Mouse (Mus musculus): ENCODE measurements at regions not wholly inside any gene's neighbourhood (a gene's known extent, or its start where the extent isn't known, plus 50 kb on each side); places are given as distances from the start of the nearest gene placed in this dataset.

GRCm38 (mm10) chr10:122274181-122274580 lies 174.1 kb upstream of the Avpr1a start:
- H3K27ac ChIP-seq, result no peak overlapping the region
- no peaks in the 10 kb centered on the region for H3K4me1 ChIP-seq
- 86% methylated on average over 3 of the region's 3 CpGs for WGBS
- H3K4me3 ChIP-seq, result no peak overlapping the region
- no peak for DNase-seq (ENCODE audit: extremely low spot score, low spot score)
- no peaks in the 10 kb centered on the region for H3K36me3 ChIP-seq (replicated peaks)
- H3K9me3 ChIP-seq, result no peaks in the 10 kb centered on the region
- H3K27me3 ChIP-seq (ENCODE audit: poor library complexity, severe bottlenecking), result no peaks in the 10 kb centered on the region

GRCm38 (mm10) chr10:122264070-122264469 lies 166.9 kb upstream of the Rxylt1 start:
- no peaks in the 10 kb centered on the region for H3K36me3 ChIP-seq (replicated peaks)
- no peaks in the 10 kb centered on the region for H3K9me3 ChIP-seq
- DNase-seq (ENCODE audit: extremely low spot score, low spot score), result no peak
- no peaks in the 10 kb centered on the region for H3K4me1 ChIP-seq
- no peak overlapping the region for H3K27ac ChIP-seq
- 79% methylated on average over 1 of the region's 1 CpGs for WGBS
- H3K27me3 ChIP-seq (ENCODE audit: poor library complexity, severe bottlenecking), result no peaks in the 10 kb centered on the region
- H3K4me3 ChIP-seq, result no peak overlapping the region

DNA sequence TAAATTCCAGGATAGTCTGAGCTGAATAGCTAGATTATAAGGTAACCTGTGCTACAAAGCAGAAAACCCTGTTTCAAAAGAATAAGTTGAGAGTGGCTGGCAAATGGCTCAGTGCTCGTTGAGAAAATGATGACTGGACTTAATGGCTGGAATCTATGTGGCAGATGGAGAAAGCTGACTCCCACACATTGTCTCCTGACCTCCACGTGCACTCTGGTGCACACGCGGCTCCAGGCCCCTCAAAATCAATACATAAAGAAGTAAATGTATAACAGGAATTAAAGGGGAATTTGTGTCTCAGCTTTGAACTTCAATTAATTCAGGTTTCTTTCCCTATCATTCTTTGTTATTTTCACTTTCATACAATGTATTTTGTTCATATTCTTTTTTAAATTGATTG lies 162.2 kb upstream of the Rxylt1 start:
- no peaks in the 10 kb centered on the region for H3K9me3 ChIP-seq
- 68% methylated on average over 4 of the region's 4 CpGs for WGBS
- H3K4me1 ChIP-seq, result no peaks in the 10 kb centered on the region
- no peak for DNase-seq (ENCODE audit: extremely low spot score, low spot score)
- H3K36me3 ChIP-seq (replicated peaks), result no peaks in the 10 kb centered on the region
- H3K4me3 ChIP-seq, result no peak overlapping the region
- no peak overlapping the region for H3K27ac ChIP-seq
- H3K27me3 ChIP-seq (ENCODE audit: poor library complexity, severe bottlenecking), result no peaks in the 10 kb centered on the region

DNA sequence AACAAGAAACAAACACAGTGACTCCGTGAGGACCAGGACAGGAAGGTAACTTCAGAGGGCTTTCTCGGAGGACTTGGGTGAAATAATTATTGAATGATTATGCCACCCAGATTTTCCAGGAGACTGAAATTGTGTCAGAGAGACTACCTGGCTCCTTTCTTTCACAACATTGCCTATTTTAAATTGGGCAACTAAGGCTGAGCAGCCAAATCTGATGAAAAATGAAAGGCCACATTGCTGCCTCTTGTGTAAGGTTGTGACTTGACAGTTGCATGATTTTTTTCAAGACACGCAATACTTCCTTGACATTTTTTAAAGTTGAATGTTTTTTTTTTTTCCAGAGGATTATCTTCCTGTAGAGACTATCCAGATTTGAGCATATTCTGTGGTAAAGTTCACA lies 161.5 kb upstream of the Rxylt1 start:
- WGBS, result 90% methylated on average over 3 of the region's 3 CpGs
- H3K27me3 ChIP-seq (ENCODE audit: poor library complexity, severe bottlenecking), result no peaks in the 10 kb centered on the region
- no peak overlapping the region for H3K27ac ChIP-seq
- no peaks in the 10 kb centered on the region for H3K9me3 ChIP-seq
- no peak for DNase-seq (ENCODE audit: extremely low spot score, low spot score)
- H3K4me3 ChIP-seq, result no peak overlapping the region
- no peaks in the 10 kb centered on the region for H3K4me1 ChIP-seq
- H3K36me3 ChIP-seq (replicated peaks), result no peaks in the 10 kb centered on the region

GRCm38 (mm10) chr10:122231818-122232217 lies 134.6 kb upstream of the Rxylt1 start:
- WGBS, result 86% methylated on average over 7 of the region's 7 CpGs
- Histone ChIP-seq H3K36me3 (replicated peaks) (no peaks in the 10 kb centered on the region), H3K4me1 (peaks cover 7% of the 10 kb centered on the region; the same call in 1 of the 2 replicates), H3K9me3 (no peaks in the 10 kb centered on the region), H3K4me3 (no peak overlapping the region), H3K27me3 (ENCODE audit: poor library complexity, severe bottlenecking) (no peaks in the 10 kb centered on the region), H3K27ac (no peak overlapping the region)
- no peak for DNase-seq (ENCODE audit: extremely low spot score, low spot score)

GRCm38 (mm10) chr10:122230746-122231145 lies 133.6 kb upstream of the Rxylt1 start:
- H3K36me3 ChIP-seq (replicated peaks), result no peaks in the 10 kb centered on the region
- H3K4me1 ChIP-seq, result peaks cover 7% of the 10 kb centered on the region; the same call in 1 of the 2 replicates
- DNase-seq (ENCODE audit: extremely low spot score, low spot score), result peak; percentile 18
- WGBS, result 71% methylated on average over 11 of the region's 11 CpGs
- no peaks in the 10 kb centered on the region for H3K27me3 ChIP-seq (ENCODE audit: poor library complexity, severe bottlenecking)
- no peak overlapping the region for H3K27ac ChIP-seq
- no peaks in the 10 kb centered on the region for H3K9me3 ChIP-seq
- no peak overlapping the region for H3K4me3 ChIP-seq

- H3K27me3 ChIP-seq (ENCODE audit: poor library complexity, severe bottlenecking), result no peaks in the 10 kb centered on the region
- 96% methylated on average over 8 of the region's 8 CpGs for whole genome bisulfite sequencing
- DNase-seq (ENCODE audit: extremely low spot score, low spot score), result no peak
- H3K4me3 ChIP-seq, result no peak overlapping the region
- H3K4me1 ChIP-seq, result peaks cover 12% of the 10 kb centered on the region
- H3K9me3 ChIP-seq, result no peaks in the 10 kb centered on the region
- H3K36me3 ChIP-seq (replicated peaks), result no peaks in the 10 kb centered on the region
- no peak overlapping the region for H3K27ac ChIP-seq
These were observed 128.5 kb upstream of the Rxylt1 start for GRCm38 (mm10) chr10:122225679-122226078.

DNA sequence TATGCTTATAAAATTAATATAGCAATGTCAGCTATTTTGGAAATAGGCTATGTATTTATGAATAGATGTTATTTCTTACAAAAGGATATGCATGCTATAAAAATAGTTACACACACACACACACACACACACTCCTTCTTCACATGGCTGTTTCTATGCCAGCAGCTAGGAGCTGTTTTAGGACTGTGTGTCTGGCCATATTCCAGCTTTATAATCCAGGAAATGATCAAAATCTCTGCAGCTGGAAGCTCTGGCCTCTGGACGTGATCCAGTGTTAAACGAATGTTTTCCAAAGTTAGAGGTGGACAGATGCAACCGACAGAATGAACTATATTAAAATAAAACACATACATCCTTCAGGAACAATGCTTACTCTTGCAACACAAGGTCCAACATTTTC lies 125.9 kb upstream of the Rxylt1 start:
- WGBS, result 92% methylated on average over 3 of the region's 3 CpGs
- Histone ChIP-seq H3K36me3 (replicated peaks) (no peaks in the 10 kb centered on the region), H3K27me3 (ENCODE audit: poor library complexity, severe bottlenecking) (no peaks in the 10 kb centered on the region), H3K27ac (no peak overlapping the region), H3K4me1 (peaks cover 5% of the 10 kb centered on the region; the same call in 1 of the 2 replicates), H3K9me3 (no peaks in the 10 kb centered on the region), H3K4me3 (no peak overlapping the region)
- no peak for DNase-seq (ENCODE audit: extremely low spot score, low spot score)

DNA sequence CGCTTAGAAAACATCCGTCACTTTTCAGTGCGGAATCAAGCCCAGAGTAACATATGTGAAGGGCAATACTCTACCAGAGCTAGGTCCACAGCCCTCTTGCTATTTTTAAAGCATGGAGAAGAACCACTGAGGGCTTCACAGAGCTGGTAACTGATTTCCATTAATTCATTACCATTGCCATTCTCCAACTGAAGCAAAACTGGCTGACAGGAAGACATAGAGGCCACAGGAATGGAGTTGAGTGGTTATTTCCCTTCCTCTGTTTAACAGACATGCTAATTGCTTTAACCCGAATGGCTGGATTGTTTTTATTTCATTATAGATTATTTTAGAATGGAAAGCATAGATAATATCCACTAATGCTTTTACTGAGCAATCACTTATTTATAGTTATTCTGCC lies 120.4 kb upstream of the Rxylt1 start:
- no peak for DNase-seq (ENCODE audit: extremely low spot score, low spot score)
- Histone ChIP-seq H3K36me3 (replicated peaks) (no peaks in the 10 kb centered on the region), H3K4me3 (no peak overlapping the region), H3K9me3 (no peaks in the 10 kb centered on the region), H3K27ac (no peak overlapping the region), H3K4me1 (peaks cover 5% of the 10 kb centered on the region; the same call in 1 of the 2 replicates), H3K27me3 (ENCODE audit: poor library complexity, severe bottlenecking) (no peaks in the 10 kb centered on the region)
- 90% methylated on average over 4 of the region's 4 CpGs for WGBS

DNA sequence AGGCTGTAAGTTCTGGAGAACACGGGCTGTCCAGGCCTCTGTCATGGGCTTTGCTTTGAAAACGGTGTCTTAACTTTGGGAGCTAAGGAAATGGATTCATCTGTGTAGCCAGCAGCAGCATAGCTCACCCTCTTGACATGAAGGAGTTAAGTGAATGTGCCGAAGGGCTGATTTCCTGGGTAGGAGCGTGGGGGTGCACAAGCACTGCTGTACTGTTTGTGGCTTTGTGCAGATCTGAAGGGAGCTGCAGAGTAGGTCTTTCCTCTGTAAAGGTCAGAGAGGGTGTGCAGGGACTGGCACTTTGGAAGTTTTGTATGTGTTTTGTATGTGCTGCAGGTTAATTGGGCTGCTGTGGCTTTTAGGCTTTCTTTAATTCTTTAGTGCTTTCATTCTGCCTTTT lies 102.6 kb upstream of the Rxylt1 start:
- 45% methylated on average over 4 of the region's 4 CpGs for whole genome bisulfite sequencing
- Histone ChIP-seq H3K36me3 (replicated peaks) (no peaks in the 10 kb centered on the region), H3K4me1 (peaks cover 21% of the 10 kb centered on the region), H3K9me3 (no peaks in the 10 kb centered on the region), H3K27me3 (ENCODE audit: poor library complexity, severe bottlenecking) (no peaks in the 10 kb centered on the region), H3K27ac (no peak overlapping the region), H3K4me3 (no peak overlapping the region)
- no peak for DNase-seq (ENCODE audit: extremely low spot score, low spot score)

DNA sequence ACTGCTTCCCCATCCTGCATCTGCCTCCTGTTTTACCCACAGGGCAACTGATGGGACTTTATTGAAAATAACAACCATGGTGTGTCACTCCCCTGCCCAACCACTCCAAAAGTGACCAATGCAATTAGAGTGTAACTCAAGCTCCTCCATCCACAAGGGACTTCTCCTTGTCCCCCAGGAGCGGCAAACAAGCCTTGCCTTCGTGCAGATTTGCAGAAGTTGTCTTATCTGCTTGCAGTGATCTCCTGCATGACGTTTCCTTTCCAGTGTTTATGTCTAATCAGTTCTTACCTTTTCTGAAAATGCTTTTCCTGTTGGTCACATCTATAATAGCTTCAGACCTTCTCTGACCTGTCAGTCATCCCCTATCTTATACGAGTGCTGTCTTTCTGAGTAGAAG lies 100.5 kb upstream of the Rxylt1 start:
- DNase-seq (ENCODE audit: extremely low spot score, low spot score), result no peak
- WGBS, result 86% methylated on average over 4 of the region's 4 CpGs
- no peak overlapping the region for H3K4me3 ChIP-seq
- H3K36me3 ChIP-seq (replicated peaks), result no peaks in the 10 kb centered on the region
- no peaks in the 10 kb centered on the region for H3K9me3 ChIP-seq
- no peak overlapping the region for H3K27ac ChIP-seq
- peaks cover 21% of the 10 kb centered on the region for H3K4me1 ChIP-seq
- H3K27me3 ChIP-seq (ENCODE audit: poor library complexity, severe bottlenecking), result no peaks in the 10 kb centered on the region

DNA sequence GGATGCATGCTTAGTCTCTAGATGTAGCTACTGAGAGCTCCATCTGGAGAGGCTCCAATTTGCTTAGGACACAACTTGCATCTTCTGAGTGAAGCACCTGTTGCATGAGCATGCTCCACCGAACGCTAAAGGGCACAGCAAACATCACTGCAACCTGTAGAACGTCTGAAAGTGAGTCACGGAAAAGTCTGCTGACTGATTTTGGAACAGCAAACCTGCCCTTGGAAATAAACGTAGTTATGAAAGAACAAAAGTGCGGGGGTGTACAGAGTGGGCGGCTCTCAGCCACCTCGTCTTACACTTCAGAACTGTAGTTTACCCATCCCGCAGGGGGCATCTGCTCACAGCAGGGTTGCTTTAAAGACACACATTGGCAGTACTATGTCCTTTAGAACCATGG lies 97.0 kb upstream of the Rxylt1 start:
- Histone ChIP-seq H3K4me1 (peaks cover 4% of the 10 kb centered on the region; the same call in 1 of the 2 replicates), H3K36me3 (replicated peaks) (no peaks in the 10 kb centered on the region), H3K27me3 (ENCODE audit: poor library complexity, severe bottlenecking) (no peaks in the 10 kb centered on the region), H3K27ac (no peak overlapping the region), H3K4me3 (no peak overlapping the region), H3K9me3 (no peaks in the 10 kb centered on the region)
- 90% methylated on average over 9 of the region's 9 CpGs for WGBS
- DNase-seq (ENCODE audit: extremely low spot score, low spot score), result no peak

DNA sequence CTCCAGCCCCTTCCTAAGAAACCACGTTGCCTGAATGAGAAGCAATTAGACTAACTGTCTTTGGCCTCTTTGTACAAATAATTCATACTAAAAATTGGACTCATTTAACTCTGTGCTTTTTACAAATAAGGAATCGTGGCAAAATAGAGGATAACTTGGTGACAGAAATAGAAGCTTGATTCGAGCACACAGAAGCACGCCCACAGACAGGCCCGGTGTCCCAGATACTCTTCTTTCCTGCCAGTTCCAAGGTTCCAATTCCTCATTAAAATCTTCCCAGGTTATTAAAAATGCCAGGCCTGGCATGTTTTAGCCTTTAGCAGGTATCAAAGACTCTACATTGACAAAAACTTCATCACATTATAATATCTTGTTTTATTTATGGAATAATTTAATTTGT lies 96.2 kb upstream of the Rxylt1 start:
- Histone ChIP-seq H3K4me3 (no peak overlapping the region), H3K9me3 (no peaks in the 10 kb centered on the region), H3K27me3 (ENCODE audit: poor library complexity, severe bottlenecking) (no peaks in the 10 kb centered on the region), H3K27ac (no peak overlapping the region), H3K36me3 (replicated peaks) (no peaks in the 10 kb centered on the region), H3K4me1 (no peaks in the 10 kb centered on the region)
- 90% methylated on average over 5 of the region's 5 CpGs for WGBS
- no peak for DNase-seq (ENCODE audit: extremely low spot score, low spot score)

DNA sequence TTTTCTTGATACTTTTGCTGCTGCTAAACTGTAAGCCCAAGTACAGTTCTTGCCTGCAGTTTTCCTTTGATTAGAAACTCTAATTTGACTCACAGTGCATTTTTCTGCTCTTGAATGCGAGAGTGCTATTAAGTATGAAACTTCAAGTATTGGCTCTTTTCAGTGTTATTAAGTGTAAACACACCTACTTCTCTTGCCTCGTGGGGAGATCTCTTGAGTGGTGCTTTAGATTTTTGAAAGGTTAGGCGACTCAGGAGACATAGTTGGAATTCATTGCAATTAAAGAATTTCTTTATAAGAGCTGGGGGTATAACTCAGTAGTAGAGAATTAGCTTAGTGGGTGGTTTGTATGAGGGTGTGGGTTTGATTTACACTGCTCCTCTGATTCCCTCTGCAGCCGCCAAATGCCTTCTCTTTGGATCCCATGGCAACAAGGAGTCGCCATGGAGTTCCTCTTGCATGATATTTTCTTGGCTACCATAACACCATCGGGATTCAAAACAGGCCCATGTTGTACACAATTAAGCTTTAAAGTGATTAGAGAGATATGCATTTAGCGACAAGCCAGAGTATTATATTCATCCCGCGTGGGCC lies 88.1 kb upstream of the Rxylt1 start:
- Histone ChIP-seq H3K27ac (no peak overlapping the region), H3K27me3 (ENCODE audit: poor library complexity, severe bottlenecking) (no peaks in the 10 kb centered on the region), H3K4me1 (no peaks in the 10 kb centered on the region), H3K4me3 (no peak overlapping the region), H3K36me3 (replicated peaks) (no peaks in the 10 kb centered on the region), H3K9me3 (no peaks in the 10 kb centered on the region)
- 88% methylated on average over 9 of the region's 9 CpGs for WGBS
- no peak for DNase-seq (ENCODE audit: extremely low spot score, low spot score)

Data from forebrain, embryonic 10.5 days (tissue).